Mouse (Mus musculus): ENCODE measurements around the gene Gusb. TPM values are rescaled to one million over a fixed set of nuclear protein-coding genes. Genes with fewer than 3 reads are reported as not detected.

Gusb gene
- polyA plus RNA-seq, 1 experiment, result 46.2 TPM

GRCm38 (mm10) chr5:129994989-129995388 is 7.9 kb downstream of the Gusb start:
- Histone ChIP-seq H3K27ac (ENCODE audit: insufficient read depth, low read length) (no peak overlapping the region), H3K36me3 (ENCODE audit: control insufficient read depth, insufficient read depth, low read length) (peaks cover 24% of the 10 kb centered on the region), H3K4me1 (ENCODE audit: control insufficient read depth, insufficient read depth, insufficient read length) (no peaks in the 10 kb centered on the region), H3K27me3 (ENCODE audit: control insufficient read depth, insufficient read depth, low read length) (no peaks in the 10 kb centered on the region), H3K4me3 (ENCODE audit: extremely low read depth, insufficient read depth, insufficient read length) (no peak overlapping the region)
- DNase-seq (ENCODE audit: low read depth in 1 of 2, low spot score in 2 of 2), result no peak
- 93% methylated on average over 7 of the region's 7 CpGs for WGBS
- TF ChIP-seq CTCF (IDR thresholded peaks at IDR 0.05; ENCODE audit: extremely low read depth, insufficient read depth, insufficient read length, insufficient replicate concordance), result no peak
- TF ChIP-seq POLR2A (IDR thresholded peaks at IDR 0.05; ENCODE audit: low read depth, low read length), result no peak

GRCm38 (mm10) chr5:129993374-129993773 is 9.5 kb downstream of the Gusb start:
- DNase-seq (ENCODE audit: low read depth in 1 of 2, low spot score in 2 of 2), result no peak
- no peaks in the 10 kb centered on the region for H3K27me3 ChIP-seq (ENCODE audit: control insufficient read depth, insufficient read depth, low read length)
- H3K27ac ChIP-seq (ENCODE audit: insufficient read depth, low read length), result no peak overlapping the region
- TF ChIP-seq CTCF (IDR thresholded peaks at IDR 0.05; ENCODE audit: extremely low read depth, insufficient read depth, insufficient read length, insufficient replicate concordance), result no peak
- no peak for TF ChIP-seq POLR2A (IDR thresholded peaks at IDR 0.05; ENCODE audit: low read depth, low read length)
- H3K4me3 ChIP-seq (ENCODE audit: extremely low read depth, insufficient read depth, insufficient read length), result no peak overlapping the region
- 91% methylated on average over 14 of the region's 14 CpGs for WGBS
- no peaks in the 10 kb centered on the region for H3K4me1 ChIP-seq (ENCODE audit: control insufficient read depth, insufficient read depth, insufficient read length)
- H3K36me3 ChIP-seq (ENCODE audit: control insufficient read depth, insufficient read depth, low read length), result peaks cover 34% of the 10 kb centered on the region

GRCm38 (mm10) chr5:129991898-129992297 is 11.0 kb downstream of the Gusb start:
- no peak for DNase-seq (ENCODE audit: low read depth in 1 of 2, low spot score in 2 of 2)
- TF ChIP-seq POLR2A (IDR thresholded peaks at IDR 0.05; ENCODE audit: low read depth, low read length) (no peak), CTCF (IDR thresholded peaks at IDR 0.05; ENCODE audit: extremely low read depth, insufficient read depth, insufficient read length, insufficient replicate concordance) (no peak)
- H3K27ac ChIP-seq (ENCODE audit: insufficient read depth, low read length), result no peak overlapping the region
- 89% methylated on average over 5 of the region's 5 CpGs for WGBS
- H3K4me1 ChIP-seq (ENCODE audit: control insufficient read depth, insufficient read depth, insufficient read length), result no peaks in the 10 kb centered on the region
- no peaks in the 10 kb centered on the region for H3K27me3 ChIP-seq (ENCODE audit: control insufficient read depth, insufficient read depth, low read length)
- peaks cover 27% of the 10 kb centered on the region for H3K36me3 ChIP-seq (ENCODE audit: control insufficient read depth, insufficient read depth, low read length)
- H3K4me3 ChIP-seq (ENCODE audit: extremely low read depth, insufficient read depth, insufficient read length), result no peak overlapping the region

- peaks cover 19% of the 10 kb centered on the region for H3K36me3 ChIP-seq (ENCODE audit: control insufficient read depth, insufficient read depth, low read length)
- H3K4me1 ChIP-seq (ENCODE audit: control insufficient read depth, insufficient read depth, insufficient read length), result no peaks in the 10 kb centered on the region
- no peak overlapping the region for H3K4me3 ChIP-seq (ENCODE audit: extremely low read depth, insufficient read depth, insufficient read length)
- no peak overlapping the region for H3K27ac ChIP-seq (ENCODE audit: insufficient read depth, low read length)
- no peak for DNase-seq (ENCODE audit: low read depth in 1 of 2, low spot score in 2 of 2)
- TF ChIP-seq CTCF (IDR thresholded peaks at IDR 0.05; ENCODE audit: extremely low read depth, insufficient read depth, insufficient read length, insufficient replicate concordance) (no peak), POLR2A (IDR thresholded peaks at IDR 0.05; ENCODE audit: low read depth, low read length) (no peak)
- no peaks in the 10 kb centered on the region for H3K27me3 ChIP-seq (ENCODE audit: control insufficient read depth, insufficient read depth, low read length)
- WGBS, result 90% methylated on average over 13 of the region's 13 CpGs
Observed at GRCm38 (mm10) chr5:129989376-129989775, 13.5 kb downstream of the Gusb start.

GRCm38 (mm10) chr5:129980216-129980615 is 22.6 kb downstream of the Gusb start:
- no peak overlapping the region for H3K4me3 ChIP-seq (ENCODE audit: extremely low read depth, insufficient read depth, insufficient read length)
- 82% methylated on average over 3 of the region's 3 CpGs for WGBS
- TF ChIP-seq POLR2A (IDR thresholded peaks at IDR 0.05; ENCODE audit: low read depth, low read length) (no peak), CTCF (IDR thresholded peaks at IDR 0.05; ENCODE audit: extremely low read depth, insufficient read depth, insufficient read length, insufficient replicate concordance) (no peak)
- H3K36me3 ChIP-seq (ENCODE audit: control insufficient read depth, insufficient read depth, low read length), result no peaks in the 10 kb centered on the region
- no peaks in the 10 kb centered on the region for H3K27me3 ChIP-seq (ENCODE audit: control insufficient read depth, insufficient read depth, low read length)
- no peak overlapping the region for H3K27ac ChIP-seq (ENCODE audit: insufficient read depth, low read length)
- DNase-seq (ENCODE audit: low read depth in 1 of 2, low spot score in 2 of 2), result no peak
- H3K4me1 ChIP-seq (ENCODE audit: control insufficient read depth, insufficient read depth, insufficient read length), result no peaks in the 10 kb centered on the region

- H3K4me3 ChIP-seq (ENCODE audit: extremely low read depth, insufficient read depth, insufficient read length), result no peak overlapping the region
- DNase-seq (ENCODE audit: low read depth in 1 of 2, low spot score in 2 of 2), result no peak
- no peak for TF ChIP-seq POLR2A (IDR thresholded peaks at IDR 0.05; ENCODE audit: low read depth, low read length)
- TF ChIP-seq CTCF (IDR thresholded peaks at IDR 0.05; ENCODE audit: extremely low read depth, insufficient read depth, insufficient read length, insufficient replicate concordance), result no peak
- no peaks in the 10 kb centered on the region for H3K4me1 ChIP-seq (ENCODE audit: control insufficient read depth, insufficient read depth, insufficient read length)
- no peaks in the 10 kb centered on the region for H3K36me3 ChIP-seq (ENCODE audit: control insufficient read depth, insufficient read depth, low read length)
- 85% methylated on average over 5 of the region's 5 CpGs for WGBS
- H3K27ac ChIP-seq (ENCODE audit: insufficient read depth, low read length), result no peak overlapping the region
- no peaks in the 10 kb centered on the region for H3K27me3 ChIP-seq (ENCODE audit: control insufficient read depth, insufficient read depth, low read length)
Observed at GRCm38 (mm10) chr5:129978608-129979007, 24.2 kb downstream of the Gusb start.

- Histone ChIP-seq H3K27ac (ENCODE audit: insufficient read depth, low read length) (no peak overlapping the region; the same call in 1 of the 2 replicates), H3K4me3 (ENCODE audit: extremely low read depth, insufficient read depth, insufficient read length) (no peak overlapping the region), H3K4me1 (ENCODE audit: control insufficient read depth, insufficient read depth, insufficient read length) (no peaks in the 10 kb centered on the region), H3K36me3 (ENCODE audit: control insufficient read depth, insufficient read depth, low read length) (no peaks in the 10 kb centered on the region), H3K27me3 (ENCODE audit: control insufficient read depth, insufficient read depth, low read length) (no peaks in the 10 kb centered on the region)
- no peak for TF ChIP-seq POLR2A (IDR thresholded peaks at IDR 0.05; ENCODE audit: low read depth, low read length)
- TF ChIP-seq CTCF (IDR thresholded peaks at IDR 0.05; ENCODE audit: extremely low read depth, insufficient read depth, insufficient read length, insufficient replicate concordance), result no peak
- DNase-seq (ENCODE audit: low read depth in 1 of 2, low spot score in 2 of 2), result no peak
- WGBS, result 87% methylated on average over 4 of the region's 4 CpGs
Observed at GRCm38 (mm10) chr5:129977768-129978167, 25.1 kb downstream of the Gusb start.

All from spleen, adult 2 months (tissue).